Mouse (Mus musculus): ENCODE results near the gene Zfhx3. TPM values are rescaled to one million over a fixed set of nuclear protein-coding genes. Genes with fewer than 3 reads are reported as not detected.

Zfhx3 gene
- total RNA-seq, 2 experiments from 2014 or later, result 4.8 to 8.2 TPM

GRCm38 (mm10) chr8:108584662-108584978 is 642.2 kb downstream of the Zfhx3 start:
- DNase-seq (ENCODE audit: low spot score in 2 of 2), result no peak

DNA sequence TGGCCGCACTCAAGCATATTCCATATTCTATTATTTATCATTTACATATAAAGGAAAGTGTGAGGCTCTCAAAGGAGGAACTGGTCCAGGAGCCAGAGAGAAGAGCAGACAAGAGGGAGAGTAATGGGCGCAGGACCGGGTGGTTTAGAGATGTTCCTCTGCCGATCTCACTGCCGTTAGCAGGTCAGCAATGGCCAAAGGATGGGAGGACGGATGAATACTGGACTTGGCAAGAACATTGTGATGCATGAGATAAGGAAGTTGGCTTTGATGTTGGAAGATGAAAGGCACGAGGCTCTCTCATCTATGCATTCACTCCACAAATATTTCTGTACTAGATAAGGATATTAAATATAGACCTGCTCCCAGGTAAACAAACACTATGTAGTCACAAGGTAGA is 648.6 kb downstream of the Zfhx3 start:
- DNase-seq (ENCODE audit: low spot score in 2 of 2), result no peak

DNA sequence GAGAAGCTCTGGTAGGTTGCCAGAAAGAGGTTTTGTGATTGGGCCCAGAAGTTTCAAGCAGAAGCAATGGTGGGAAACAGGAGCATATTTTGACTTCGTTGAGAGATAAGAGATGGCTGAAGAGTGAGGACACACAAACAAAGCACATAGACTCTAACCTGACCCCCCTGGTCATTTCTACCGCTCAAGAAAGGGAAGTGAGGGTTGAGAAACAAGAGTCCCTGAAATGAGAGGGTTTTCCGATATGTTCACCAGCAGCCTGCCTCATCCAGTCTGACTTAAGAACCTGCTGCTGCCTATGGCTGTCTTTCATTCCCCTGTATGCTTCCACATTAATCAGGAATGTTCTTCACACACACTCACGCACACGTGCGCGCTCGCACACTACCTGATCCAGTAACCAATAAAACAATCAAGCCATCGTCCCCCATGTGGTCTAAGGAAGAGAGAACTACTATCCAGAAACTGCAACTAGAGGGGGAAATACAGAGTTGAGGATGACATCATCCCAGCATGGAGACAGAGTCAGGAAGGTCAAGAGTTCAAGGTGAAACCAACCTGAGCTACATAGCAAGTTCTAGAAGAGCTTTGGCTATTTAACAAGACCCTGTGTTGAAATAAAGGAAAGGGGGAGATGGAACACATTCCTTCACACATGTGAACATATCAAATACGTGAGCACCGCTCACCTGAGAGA is 649.7 kb downstream of the Zfhx3 start:
- DNase-seq (ENCODE audit: low spot score in 2 of 2), result no peak

DNA sequence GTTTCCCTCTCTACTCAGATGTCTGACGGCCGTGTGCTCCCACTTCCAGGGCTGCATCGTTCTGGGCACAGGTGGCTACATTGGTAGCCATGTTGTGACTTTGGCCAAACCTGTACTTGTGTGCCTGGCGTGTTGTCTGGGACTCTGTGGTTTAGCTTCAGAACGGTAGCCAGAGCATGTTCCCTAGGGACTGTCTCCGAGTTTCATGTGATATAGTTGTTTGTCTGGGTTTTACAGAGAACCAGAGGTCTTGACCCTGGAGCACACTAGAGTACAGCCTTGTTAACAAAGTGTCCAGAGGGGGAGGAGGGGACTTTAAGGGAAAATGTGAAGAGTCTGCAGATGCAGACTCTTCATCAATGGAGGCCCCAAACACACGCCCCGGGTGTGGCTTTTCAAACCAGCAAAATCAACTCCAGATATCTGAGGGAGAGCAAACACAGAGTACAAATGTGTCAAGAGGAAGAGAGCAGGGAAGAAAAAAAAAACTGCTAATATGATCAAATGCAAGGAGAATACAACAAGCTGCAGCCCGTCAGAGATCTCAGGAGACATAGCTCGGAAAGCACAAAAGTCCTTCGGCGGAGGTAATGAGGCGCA is 650.6 kb downstream of the Zfhx3 start:
- no peak for DNase-seq (ENCODE audit: low spot score in 2 of 2)

DNA sequence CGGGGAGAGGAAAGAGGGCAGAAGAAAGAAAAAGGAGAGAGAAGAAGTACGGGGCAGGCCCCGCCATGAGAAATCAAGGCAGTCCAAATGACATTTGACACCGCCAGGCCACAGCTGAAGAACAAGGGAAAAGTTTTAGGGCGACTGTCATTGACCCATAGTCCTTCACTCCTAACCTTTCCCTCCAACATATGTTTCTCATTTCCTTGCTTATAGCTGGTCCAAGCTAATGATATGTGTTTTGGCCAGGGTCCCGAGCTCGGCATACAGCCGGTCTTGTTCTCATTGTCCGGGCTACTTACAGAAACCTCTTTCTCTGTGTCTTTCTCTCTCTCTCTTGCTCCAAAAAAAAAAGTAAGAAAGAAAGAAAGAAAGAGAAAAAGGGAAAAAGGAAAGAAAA is 651.4 kb downstream of the Zfhx3 start:
- DNase-seq (ENCODE audit: low spot score in 2 of 2), result no peak

DNA sequence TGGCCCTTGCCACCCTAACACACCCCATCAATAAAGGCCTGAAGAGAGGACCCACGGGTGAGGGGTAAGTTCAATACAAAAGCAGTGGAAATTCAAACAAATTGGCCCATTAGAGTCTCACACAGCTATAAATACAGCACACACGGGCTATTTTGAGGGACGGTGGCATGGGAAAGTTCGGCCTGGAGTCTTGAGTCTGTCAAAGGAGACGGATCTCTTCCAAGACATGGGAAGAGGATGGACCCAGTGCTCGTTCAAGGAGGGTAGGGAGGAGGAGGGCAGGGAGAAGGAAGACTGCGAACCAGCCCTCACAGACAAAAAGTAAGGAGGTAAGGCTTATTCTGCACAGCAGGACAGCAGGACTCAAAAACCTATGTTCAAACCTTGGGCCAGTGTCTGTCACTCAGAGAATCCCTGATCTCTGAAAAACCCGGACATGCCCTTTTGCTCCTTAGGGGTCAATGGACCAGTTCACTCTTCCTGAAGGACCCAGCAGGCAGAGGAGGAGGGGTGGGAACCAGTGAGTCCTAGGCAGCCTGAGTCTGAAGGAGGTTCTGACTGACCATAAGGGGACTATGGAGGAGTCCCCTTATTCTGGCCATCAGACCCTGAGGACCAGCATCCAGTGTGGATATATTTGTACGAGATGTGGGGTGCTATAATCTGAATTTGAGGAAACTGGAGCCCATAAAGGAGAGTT is 652.1 kb downstream of the Zfhx3 start:
- no peak for DNase-seq (ENCODE audit: low spot score in 2 of 2)

GRCm38 (mm10) chr8:108595061-108595419 is 652.6 kb downstream of the Zfhx3 start:
- DNase-seq (ENCODE audit: low spot score in 2 of 2), result peak in 1 of 2 experiments; percentile 3

DNA sequence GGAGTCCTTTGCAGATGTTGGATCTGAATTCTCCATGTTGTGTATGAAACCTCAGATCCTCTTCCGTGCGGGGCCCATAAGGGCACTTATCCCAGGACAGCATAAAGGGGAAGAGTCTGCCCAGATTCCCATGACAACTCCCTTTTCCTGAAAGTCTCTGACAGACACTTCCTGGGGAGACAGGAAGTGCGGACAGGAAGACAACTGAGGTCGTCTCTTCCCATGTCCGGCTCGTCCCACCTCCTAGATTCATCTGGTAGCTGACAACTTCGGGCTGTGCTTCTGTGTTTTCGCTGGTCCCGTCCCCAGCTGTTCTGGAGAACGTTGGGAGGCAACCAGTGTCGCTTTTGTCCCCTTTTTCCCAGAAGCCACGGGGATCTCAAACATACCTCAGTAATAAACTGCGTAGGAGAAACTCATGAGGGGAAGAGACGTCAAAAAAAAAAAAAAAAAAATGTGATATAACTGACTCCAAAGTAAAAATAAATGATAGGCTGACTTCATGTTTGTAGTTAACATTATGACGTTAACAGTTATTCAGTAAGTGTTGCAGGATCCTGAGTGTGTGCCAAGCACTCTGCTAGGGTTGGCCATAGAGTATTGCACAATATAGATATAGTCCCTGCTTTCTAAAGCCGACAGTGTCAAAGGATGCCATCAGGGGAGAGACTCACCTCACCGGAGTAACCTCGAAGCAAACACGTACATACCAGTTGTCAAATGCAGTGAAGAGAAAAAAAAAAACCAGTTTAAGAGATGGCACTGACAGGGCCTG is 653.5 kb downstream of the Zfhx3 start:
- DNase-seq (ENCODE audit: low spot score in 2 of 2), result no peak

- DNase-seq (ENCODE audit: low spot score in 2 of 2), result no peak
Observed at GRCm38 (mm10) chr8:108599003-108599402, 656.6 kb downstream of the Zfhx3 start.

GRCm38 (mm10) chr8:108599558-108599957 is 657.1 kb downstream of the Zfhx3 start:
- no peak for DNase-seq (ENCODE audit: low spot score in 2 of 2)

DNA sequence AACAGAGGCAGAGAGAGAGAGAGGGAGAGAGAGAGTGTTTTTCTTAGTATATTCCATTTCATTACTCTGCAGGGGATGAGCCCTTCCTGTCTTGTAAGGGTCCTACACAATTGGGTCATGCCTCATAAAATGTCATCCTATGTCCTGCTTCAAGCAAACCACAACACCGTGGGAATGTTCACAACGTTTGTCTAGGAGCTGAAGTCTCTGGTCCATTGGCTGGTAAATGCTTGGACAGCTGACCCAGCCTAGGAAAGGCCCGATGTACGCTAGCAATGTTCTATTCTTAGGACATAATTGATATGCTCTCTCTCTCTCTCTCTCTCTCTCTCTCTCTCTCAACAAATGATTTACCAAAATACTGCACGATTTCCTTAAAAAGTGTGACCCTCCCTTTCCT is 666.2 kb downstream of the Zfhx3 start:
- DNase-seq (ENCODE audit: low spot score in 2 of 2), result no peak

DNA sequence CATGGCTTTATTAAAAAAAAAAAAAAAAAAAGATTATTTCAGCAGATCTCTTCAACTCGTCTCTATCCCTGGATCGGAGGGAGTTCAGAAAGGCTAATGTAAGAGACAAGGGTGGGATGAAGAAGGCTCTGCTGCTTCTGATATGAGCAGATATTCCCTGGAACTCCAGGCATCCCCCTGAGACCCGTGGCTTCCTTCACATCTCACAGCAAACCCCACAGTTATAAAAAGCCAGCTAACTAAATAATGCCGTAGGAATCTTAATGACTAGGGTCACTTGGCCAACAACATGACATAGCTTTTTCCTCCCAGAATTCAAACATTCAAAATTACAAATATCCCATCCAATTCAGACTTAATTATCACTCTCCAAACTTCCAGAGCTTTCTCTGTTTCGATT is 666.7 kb downstream of the Zfhx3 start:
- no peak for DNase-seq (ENCODE audit: low spot score in 2 of 2)

- no peak for DNase-seq (ENCODE audit: low spot score in 2 of 2)
Observed at GRCm38 (mm10) chr8:108611141-108611674, 668.8 kb downstream of the Zfhx3 start.

DNA sequence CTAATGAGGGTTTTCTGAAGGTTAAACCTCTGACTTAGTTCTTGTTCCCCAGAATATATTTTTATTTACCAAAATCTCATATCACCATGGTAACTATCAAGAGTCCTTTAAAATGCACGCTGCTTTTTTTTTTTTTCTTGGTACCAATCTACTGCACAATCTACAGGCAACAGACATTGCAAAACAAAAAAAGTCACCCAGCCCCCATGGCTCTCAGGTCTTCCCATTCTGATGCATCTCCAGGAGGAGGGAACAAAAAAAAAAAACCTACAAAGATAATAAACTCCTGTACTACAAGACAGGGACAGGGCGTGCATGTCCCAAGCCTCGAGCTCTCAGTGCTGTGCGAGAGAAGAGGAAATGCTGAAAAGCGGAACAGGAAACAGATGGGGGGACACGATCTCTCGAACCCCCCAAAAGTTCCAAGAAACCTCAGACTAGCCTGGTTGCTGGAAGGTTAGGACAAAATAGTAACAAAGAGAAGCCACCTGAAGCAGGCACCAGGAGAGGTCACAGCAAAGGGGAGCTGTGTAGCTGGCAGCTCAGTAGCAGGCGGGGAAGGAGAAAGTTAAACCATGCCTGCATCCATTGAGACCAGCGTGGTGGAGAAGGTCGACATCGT is 669.5 kb downstream of the Zfhx3 start:
- DNase-seq (ENCODE audit: low spot score in 2 of 2), result peak in 1 of 2 experiments; percentile 26

DNA sequence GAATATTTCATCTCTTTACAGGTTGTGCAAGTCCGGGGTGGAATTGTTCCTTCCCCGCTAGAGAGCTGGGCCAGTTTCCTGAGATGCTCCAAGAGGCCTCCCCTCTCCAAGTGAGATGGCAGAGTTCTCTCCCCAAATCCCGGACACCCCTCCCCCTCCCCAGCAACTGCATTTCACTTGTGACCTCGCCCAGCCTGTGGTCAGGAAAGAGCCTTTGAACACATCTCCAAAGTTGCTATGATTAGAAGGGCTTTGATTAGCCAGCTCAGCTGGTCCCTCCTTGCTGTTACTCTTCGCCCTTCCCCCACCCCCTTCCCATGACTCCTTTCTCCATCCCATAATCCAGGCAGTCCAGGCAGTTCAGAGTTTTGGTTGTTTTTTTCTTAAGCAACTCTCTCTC is 670.4 kb downstream of the Zfhx3 start:
- DNase-seq (ENCODE audit: low spot score in 2 of 2), result no peak

GRCm38 (mm10) chr8:108613280-108613679 is 670.8 kb downstream of the Zfhx3 start:
- no peak for DNase-seq (ENCODE audit: low spot score in 2 of 2)

DNA sequence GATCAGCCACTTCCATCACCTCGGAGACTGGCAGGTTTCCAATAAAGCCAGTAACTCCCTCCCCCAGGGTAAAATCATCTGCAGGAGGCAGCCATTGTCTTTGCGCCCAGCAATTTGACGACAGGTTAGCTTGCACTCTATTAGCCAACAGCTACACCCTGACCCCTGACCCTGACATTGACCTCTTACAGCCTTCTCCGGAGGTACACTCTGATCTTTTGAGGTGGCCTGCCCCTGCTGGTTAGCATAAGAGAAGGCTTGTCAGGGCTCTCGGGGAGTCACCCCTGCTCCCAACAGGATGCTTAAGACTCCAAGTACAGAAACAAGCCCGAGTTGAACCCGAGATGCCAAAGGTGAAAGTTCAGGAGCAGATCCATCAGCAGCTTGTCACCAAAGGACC is 678.9 kb downstream of the Zfhx3 start:
- no peak for DNase-seq (ENCODE audit: low spot score in 2 of 2)

- no peak for DNase-seq (ENCODE audit: low spot score in 2 of 2)
Observed at GRCm38 (mm10) chr8:108623660-108624059, 681.2 kb downstream of the Zfhx3 start.

DNA sequence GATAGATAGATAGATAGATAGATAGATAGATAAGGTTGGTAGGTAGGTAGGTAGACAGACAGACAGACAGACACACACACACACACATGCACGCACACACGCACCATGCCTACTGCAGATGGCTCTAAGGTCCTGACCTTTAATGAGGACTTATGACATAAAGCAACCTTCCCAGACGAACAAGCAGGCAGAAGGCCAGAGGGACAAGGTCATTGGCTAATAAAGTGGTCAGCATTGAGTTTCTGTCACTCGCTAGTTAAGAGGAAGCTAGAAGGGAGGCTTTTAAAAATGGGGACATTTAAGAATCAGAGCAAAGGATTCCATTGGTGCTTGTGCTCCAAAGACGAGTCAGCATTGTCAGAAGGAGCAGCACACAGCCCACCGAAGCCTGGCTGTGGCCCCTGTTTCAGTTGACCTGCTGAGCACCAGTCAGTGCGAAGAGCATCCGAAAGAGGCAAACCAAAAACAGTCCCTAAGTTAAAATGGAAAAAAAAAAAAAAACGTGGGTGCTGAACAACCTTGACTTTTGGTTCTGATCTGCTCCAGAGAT is 683.2 kb downstream of the Zfhx3 start:
- DNase-seq (ENCODE audit: low spot score in 2 of 2), result no peak

DNA sequence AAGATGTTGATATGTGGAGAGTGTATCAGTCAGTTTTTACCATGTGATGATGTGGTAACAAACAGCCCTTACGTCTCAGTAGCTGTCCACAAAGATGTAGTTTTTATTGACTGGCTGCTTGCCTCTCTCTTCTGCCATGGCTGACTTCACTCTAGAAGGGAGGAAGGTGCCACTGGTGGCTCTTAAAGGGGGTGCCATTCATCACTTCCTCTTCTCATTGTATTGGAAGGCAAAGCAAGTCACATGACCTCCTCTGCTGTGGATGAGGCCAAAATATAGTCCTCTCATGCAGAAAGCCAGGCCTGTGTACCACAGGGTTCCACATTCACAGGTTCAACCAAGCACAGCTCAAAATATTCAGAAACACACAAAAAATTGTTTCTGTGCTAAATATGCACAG is 688.6 kb downstream of the Zfhx3 start:
- DNase-seq (ENCODE audit: low spot score in 2 of 2), result no peak

- no peak for DNase-seq (ENCODE audit: low spot score in 2 of 2)
Observed at GRCm38 (mm10) chr8:108634282-108634681, 691.8 kb downstream of the Zfhx3 start.

Data from layer of hippocampus, postnatal 14 days (tissue).